Mouse (Mus musculus) MEL (cell line): Measurements from ENCODE around the gene Rps6kb2.

ENCODE experiments used
- SIN3A ChIP-seq: IDR thresholded peaks from 2 replicates; pipeline ENCODE4 v1.6.1; 2012; ENCODE audit warnings: low read length, improper control_type of control experiment, inconsistent platforms
- SMC3 ChIP-seq: IDR thresholded peaks from 2 replicates; pipeline ENCODE4 v1.6.1; 2011; ENCODE audit warnings: low read depth, low read length, improper control_type of control experiment
- TAL1 ChIP-seq: IDR thresholded peaks from 2 replicates; pipeline ENCODE4 v1.6.1; 2012; ENCODE audit warnings: mild to moderate bottlenecking, inconsistent platforms, low read length, moderate library complexity, mixed read lengths
- USF1 ChIP-seq: IDR thresholded peaks from 2 replicates; pipeline ENCODE4 v1.6.1; 2014; ENCODE audit warnings: low read depth, mild to moderate bottlenecking, inconsistent platforms, low read length, improper control_type of control experiment, moderate library complexity

DNA sequence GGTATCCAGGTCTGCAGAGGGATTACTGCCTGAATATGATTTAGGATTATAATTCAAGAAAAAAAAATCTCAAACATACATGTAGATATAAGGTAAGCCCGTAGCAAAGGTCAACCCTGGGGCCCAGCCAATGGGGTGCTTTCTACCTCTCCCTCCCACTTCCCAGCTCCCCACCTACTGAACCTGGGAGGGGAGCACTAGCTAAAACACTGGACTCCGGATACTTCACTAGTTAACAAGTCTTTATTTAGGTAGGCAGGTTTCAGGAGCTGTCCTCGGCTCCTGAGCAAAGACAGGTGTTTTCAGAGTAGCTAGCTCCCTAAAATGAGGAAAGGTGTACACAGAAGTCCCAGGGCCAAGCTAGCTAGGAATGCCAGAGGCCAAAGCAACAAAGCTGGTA lies 946 bp upstream of the Rps6kb2 start:
- TF ChIP-seq SIN3A (no peak), USF1 (no peak), TAL1 (no peak), SMC3 (no peak)
